Mouse (Mus musculus) intestine, postnatal 0 days (tissue): ENCODE measurements around the gene Ctsw. TPM values are rescaled to one million over a fixed set of nuclear protein-coding genes. Genes with fewer than 3 reads are reported as not detected.

Experiments
- ATAC-seq: fragments of 200-750 bp; cut with Nextera tagmentation; 2 replicates; pipeline ENCODE4 v1.8.0; 2017; ENCODE audit warnings: mild to moderate bottlenecking, moderate TSS enrichment, moderate library complexity
- H3K27ac ChIP-seq: fragments of 300-500 bp; sonication (generic); 2 replicates; pipeline ENCODE4 v1.5.1; 2014; ENCODE audit warnings: mild to moderate bottlenecking, low read depth, low read length, moderate library complexity
- H3K27me3 ChIP-seq: fragments of 300-500 bp; sonication (generic); replicated peaks from 2 replicates; pipeline ENCODE4 v1.6.1; 2014; ENCODE audit warnings: low read length, mixed read lengths; ENCODE audit not compliant: control insufficient read depth, insufficient read depth
- H3K36me3 ChIP-seq: fragments of 300-500 bp; sonication (generic); 2 replicates; pipeline ENCODE4 v1.6.1; 2014; ENCODE audit warnings: mild to moderate bottlenecking, moderate library complexity; ENCODE audit not compliant: control insufficient read depth, insufficient read depth
- H3K4me1 ChIP-seq: fragments of 300-500 bp; sonication (generic); replicated peaks from 2 replicates; pipeline ENCODE4 v1.6.1; 2014; ENCODE audit warnings: antibody characterized with exemption, low read length, mixed read lengths; ENCODE audit not compliant: control insufficient read depth, insufficient read depth
- H3K4me2 ChIP-seq: fragments of 300-500 bp; sonication (generic); replicated peaks from 2 replicates; pipeline ENCODE4 v1.6.1; 2014; ENCODE audit warnings: low read depth, mild to moderate bottlenecking, moderate library complexity
- H3K4me3 ChIP-seq: fragments of 300-500 bp; sonication (generic); 2 replicates; pipeline ENCODE4 v1.5.1; 2014; ENCODE audit warnings: low read depth, low read length
- H3K9ac ChIP-seq: fragments of 300-500 bp; sonication (generic); 2 replicates; pipeline ENCODE4 v1.6.1; 2014; ENCODE audit warnings: mild to moderate bottlenecking, low read depth, low read length
- H3K9me3 ChIP-seq: fragments of 300-500 bp; sonication (generic); 2 replicates; pipeline ENCODE4 v1.6.1; 2016; ENCODE audit warnings: mixed run types; ENCODE audit not compliant: control insufficient read depth
- CTCF ChIP-seq: sonication (generic); IDR thresholded peaks from 2 replicates; pipeline ENCODE4 v1.5.1; 2016; ENCODE audit warnings: low read depth, mild to moderate bottlenecking, control low read depth, antibody characterized with exemption, moderate library complexity
- WGBS: fragments of 180-500 bp; shearing (Covaris S2); extraction: QIAGEN DNeasy Blood & Tissue Kit; methylation state at CpG from one replicate; pipeline ENCODE4 v1.1.7; 2014; 5-methylcytosine and 5-hydroxymethylcytosine counted together
- polyA plus RNA-seq: library from polyadenylated mRNA; unstranded; fragments of >200 nt; fragmentation: Nextera tagmentation; extraction: Ambion mirVana; gene quantifications from 2 replicates; pipeline ENCODE4 v1.2.1, GENCODE M21; 2015

Gene Ctsw
- polyA plus RNA-seq, 1 experiment from 2014 or later, result 0.85 TPM

- Histone ChIP-seq H3K9ac (peak overlapping the region; percentile 75), H3K9me3 (no peaks in the 10 kb centered on the region), H3K36me3 (peaks cover 8% of the 10 kb centered on the region; the same call in 1 of the 2 replicates), H3K4me2 (peak overlapping the region; percentile 93), H3K27ac (peak overlapping the region; percentile 74), H3K4me1 (no peaks in the 10 kb centered on the region), H3K4me3 (peak overlapping the region; percentile 54), H3K27me3 (no peaks in the 10 kb centered on the region)
- 32% methylated on average over 12 of the region's 13 CpGs for WGBS
- TF ChIP-seq CTCF, result no peak
- ATAC-seq, result no peak
Measured at GRCm38 (mm10) chr19:5475069-5475714, 6.9 kb upstream of the Ctsw start.

- Histone ChIP-seq H3K4me1 (no peaks in the 10 kb centered on the region), H3K9ac (peak overlapping the region; percentile 75), H3K4me3 (peak overlapping the region; percentile 54), H3K4me2 (peak overlapping the region; percentile 93), H3K27ac (peak overlapping the region; percentile 74), H3K36me3 (peaks cover 3% of the 10 kb centered on the region; the same call in 1 of the 2 replicates), H3K9me3 (no peaks in the 10 kb centered on the region), H3K27me3 (no peaks in the 10 kb centered on the region)
- 1% methylated on average over 49 of the region's 68 CpGs for WGBS
- 0 out of 2 replicates have a peak, but pooled peaks have one; percentile 9 for TF ChIP-seq CTCF
- peak; percentile 40 for ATAC-seq
Measured at GRCm38 (mm10) chr19:5474281-5475068, 6.2 kb upstream of the Ctsw start.

GRCm38 (mm10) chr19:5473720-5474119, 5.4 kb upstream of the Ctsw start, which contains the start of gene Efemp2:
Gene Efemp2 (plus strand): TSS chr19:5473954.
- Histone ChIP-seq H3K4me1 (no peaks in the 10 kb centered on the region), H3K36me3 (peaks cover 3% of the 10 kb centered on the region; the same call in 1 of the 2 replicates), H3K27me3 (no peaks in the 10 kb centered on the region), H3K4me2 (peak within 1 kb of the TSS; percentile 93), H3K4me3 (peak within 1 kb of the TSS; percentile 54), H3K9me3 (no peaks in the 10 kb centered on the region), H3K27ac (peak within 1 kb of the TSS; percentile 74), H3K9ac (peak within 1 kb of the TSS; percentile 75)
- ATAC-seq, result peak; percentile 51; the same call in 1 of the 2 replicates
- 0 out of 2 replicates have a peak, but pooled peaks have one; percentile 9 for TF ChIP-seq CTCF
- WGBS, result 2% methylated on average over 22 of the region's 22 CpGs

GRCm38 (mm10) chr19:5472857-5473256, 4.5 kb upstream of the Ctsw start:
- Histone ChIP-seq H3K27ac (no peak overlapping the region), H3K9ac (no peak overlapping the region), H3K4me1 (no peaks in the 10 kb centered on the region), H3K9me3 (no peaks in the 10 kb centered on the region), H3K4me3 (no peak overlapping the region), H3K4me2 (no peak overlapping the region), H3K27me3 (no peaks in the 10 kb centered on the region), H3K36me3 (peaks cover 3% of the 10 kb centered on the region; the same call in 1 of the 2 replicates)
- 78% methylated on average over 3 of the region's 3 CpGs for WGBS
- ATAC-seq, result no peak
- peak; percentile 53 for TF ChIP-seq CTCF

- Histone ChIP-seq H3K9me3 (no peaks in the 10 kb centered on the region), H3K9ac (no peak overlapping the region), H3K4me3 (no peak overlapping the region), H3K27me3 (no peaks in the 10 kb centered on the region), H3K27ac (no peak overlapping the region), H3K4me2 (no peak overlapping the region), H3K4me1 (no peaks in the 10 kb centered on the region), H3K36me3 (peaks cover 10% of the 10 kb centered on the region; the same call in 1 of the 2 replicates)
- TF ChIP-seq CTCF, result no peak
- no peak for ATAC-seq
- WGBS, result 60% methylated on average over 5 of the region's 5 CpGs
Measured at GRCm38 (mm10) chr19:5471846-5472245, 3.5 kb upstream of the Ctsw start.

- no peak for ATAC-seq
- H3K4me2 ChIP-seq, result no peak overlapping the region
- H3K36me3 ChIP-seq, result peaks cover 53% of the 10 kb centered on the region
- H3K9me3 ChIP-seq, result no peaks in the 10 kb centered on the region
- WGBS, result 90% methylated on average over 6 of the region's 6 CpGs
- H3K27ac ChIP-seq, result no peak overlapping the region
- H3K27me3 ChIP-seq, result no peaks in the 10 kb centered on the region
- TF ChIP-seq CTCF, result no peak
- H3K9ac ChIP-seq, result no peak overlapping the region
- no peak overlapping the region for H3K4me3 ChIP-seq
- H3K4me1 ChIP-seq, result no peaks in the 10 kb centered on the region
Measured at GRCm38 (mm10) chr19:5466916-5467500, 1.3 kb downstream of the Ctsw start.
